Mouse (Mus musculus): ENCODE data around the gene Gm14444. TPM values are rescaled to one million over a fixed set of nuclear protein-coding genes. Genes with fewer than 3 reads are reported as not detected.

Gm14444 gene
- polyA plus RNA-seq (2014; fragmentation: Illumina TruSeq; extraction: RNeasy Lipid Tissue Mini Kit (QIAGEN cat#74804); ENCODE audit: low read depth, low replicate concordance): 0.87 TPM

GRCm38 (mm10) chr2:175010022-175010421 lies at the start of gene Gm14444:
TSS of gene Gm14444 (plus strand) at chr2:175010241.

GRCm38 (mm10) chr2:175067681-175068261 lies 57.7 kb downstream of the Gm14444 start, which contains the start of gene Gm14393:
TSS of gene Gm14393 (minus strand) at chr2:175067781.

Other genes with a start within 250 kb of the Gm14444 start
- 47.2 TPM for gene Edn3, start 249.6 kb upstream of the Gm14444 start, polyA plus RNA-seq (2014; fragmentation: Illumina TruSeq; extraction: RNeasy Lipid Tissue Mini Kit (QIAGEN cat#74804); ENCODE audit: low read depth, low replicate concordance)
- 16.6 TPM for gene Gm14393, start 57.5 kb downstream of the Gm14444 start, polyA plus RNA-seq (2014; fragmentation: Illumina TruSeq; extraction: RNeasy Lipid Tissue Mini Kit (QIAGEN cat#74804); ENCODE audit: low read depth, low replicate concordance)
- 74.4 TPM for gene Gm14399, start 131.8 kb downstream of the Gm14444 start, polyA plus RNA-seq (2014; fragmentation: Illumina TruSeq; extraction: RNeasy Lipid Tissue Mini Kit (QIAGEN cat#74804); ENCODE audit: low read depth, low replicate concordance)
- 3.4 TPM for gene Gm14443, start 165.6 kb downstream of the Gm14444 start, polyA plus RNA-seq (2014; fragmentation: Illumina TruSeq; extraction: RNeasy Lipid Tissue Mini Kit (QIAGEN cat#74804); ENCODE audit: low read depth, low replicate concordance)
- 19.4 TPM for gene Gm14391, start 196.7 kb downstream of the Gm14444 start, polyA plus RNA-seq (2014; fragmentation: Illumina TruSeq; extraction: RNeasy Lipid Tissue Mini Kit (QIAGEN cat#74804); ENCODE audit: low read depth, low replicate concordance)